Mouse (Mus musculus) midbrain, embryonic 11.5 days (tissue): Measurements from ENCODE around the gene Sqstm1. TPM values are rescaled to one million over a fixed set of nuclear protein-coding genes. Genes with fewer than 3 reads are reported as not detected.
"Not testable (repeated sequence)": the region's sequence is repeated elsewhere in the genome, so short reads cannot be mapped to it uniquely, and the experiment has no call there.

Experiments
- ATAC-seq: fragments of 200-750 bp; cut with Nextera tagmentation; 2 replicates; pipeline ENCODE4 v1.8.0; 2017; ENCODE audit warnings: moderate TSS enrichment, moderate library complexity; ENCODE audit not compliant: low FRiP score
- DNase-seq: peaks from one replicate; pipeline ENCODE4 v3.0.0; 2015; ENCODE audit warnings: low spot score; ENCODE audit errors: missing footprints
- H3K27ac ChIP-seq: fragments of 300-500 bp; sonication (generic); 2 replicates; pipeline ENCODE4 v1.5.1; 2014; ENCODE audit warnings: low read depth, low read length
- H3K27me3 ChIP-seq: fragments of 300-500 bp; sonication (generic); 2 replicates; pipeline ENCODE4 v1.6.1; 2014; ENCODE audit warnings: mild to moderate bottlenecking, low read length, moderate library complexity, mixed read lengths; ENCODE audit not compliant: control insufficient read depth, insufficient read depth
- H3K36me3 ChIP-seq: fragments of 300-500 bp; sonication (generic); 2 replicates; pipeline ENCODE4 v1.6.1; 2014; ENCODE audit warnings: mild to moderate bottlenecking, low read length, moderate library complexity, mixed read lengths; ENCODE audit not compliant: control insufficient read depth, insufficient read depth
- H3K4me1 ChIP-seq: fragments of 300-500 bp; sonication (generic); 2 replicates; pipeline ENCODE4 v1.6.1; 2014; ENCODE audit warnings: low read length; ENCODE audit not compliant: control insufficient read depth, insufficient read depth
- H3K4me2 ChIP-seq: fragments of 300-500 bp; sonication (generic); 2 replicates; pipeline ENCODE4 v1.6.1; 2014; ENCODE audit warnings: mild to moderate bottlenecking, moderate library complexity
- H3K4me3 ChIP-seq: fragments of 300-500 bp; sonication (generic); 2 replicates; pipeline ENCODE4 v1.5.1; 2014; ENCODE audit warnings: low read depth, low read length
- H3K9ac ChIP-seq: fragments of 300-500 bp; sonication (generic); 2 replicates; pipeline ENCODE4 v1.6.1; 2014; ENCODE audit warnings: low read length
- H3K9me3 ChIP-seq: fragments of 300-500 bp; sonication (generic); 2 replicates; pipeline ENCODE4 v1.6.1; 2016; ENCODE audit warnings: low read length; ENCODE audit not compliant: control insufficient read depth
- WGBS: fragments of 180-500 bp; shearing (Covaris S2); extraction: QIAGEN DNeasy Blood & Tissue Kit; methylation state at CpG from one replicate; pipeline ENCODE4 v1.1.7; 2014; 5-methylcytosine and 5-hydroxymethylcytosine counted together
- polyA plus RNA-seq: library from polyadenylated mRNA; unstranded; fragments of >200 nt; fragmentation: Nextera tagmentation; extraction: Ambion mirVana; gene quantifications from 2 replicates; pipeline ENCODE4 v1.2.1, GENCODE M21; 2014

The Sqstm1 gene
- polyA plus RNA-seq, 1 experiment from 2014 or later = 156 TPM

DNA sequence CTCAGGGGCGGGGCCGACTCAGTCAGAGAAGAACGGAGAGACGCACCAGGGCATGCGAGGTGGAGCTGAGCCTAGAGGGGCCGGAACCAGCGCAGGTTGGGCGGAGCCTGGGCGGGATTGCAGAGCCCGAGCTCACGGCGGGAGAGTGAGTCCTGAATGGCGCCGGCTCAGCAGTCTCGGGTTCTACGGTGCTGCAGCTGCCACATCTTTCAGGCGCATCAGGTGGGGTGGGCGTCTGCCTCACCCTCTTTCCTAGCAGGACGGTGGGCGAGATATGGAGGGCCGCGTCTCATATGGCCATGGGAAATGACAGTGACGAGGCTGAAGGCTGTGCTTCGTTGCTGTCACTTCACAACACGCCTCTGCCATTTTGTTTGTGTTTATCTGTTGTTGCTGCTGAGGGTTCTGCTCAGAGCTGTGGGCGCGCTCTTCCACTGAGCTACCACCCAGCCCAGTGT lies 35.9 kb downstream of the Sqstm1 start:
- peak overlapping the region; percentile 67 for H3K4me2 ChIP-seq
- H3K36me3 ChIP-seq = no peaks in the 10 kb centered on the region; the same call in 1 of the 2 replicates
- no peaks in the 10 kb centered on the region for H3K27me3 ChIP-seq
- ATAC-seq = peak; percentile 99
- peak overlapping the region; percentile 47 for H3K4me3 ChIP-seq
- peak; percentile 99 for DNase-seq
- WGBS = under 1% methylated on average over 27 of the region's 27 CpGs
- H3K9me3 ChIP-seq = no peaks in the 10 kb centered on the region
- H3K4me1 ChIP-seq = peaks cover 5% of the 10 kb centered on the region
- H3K9ac ChIP-seq = peak overlapping the region; percentile 73
- no peak overlapping the region for H3K27ac ChIP-seq

DNA sequence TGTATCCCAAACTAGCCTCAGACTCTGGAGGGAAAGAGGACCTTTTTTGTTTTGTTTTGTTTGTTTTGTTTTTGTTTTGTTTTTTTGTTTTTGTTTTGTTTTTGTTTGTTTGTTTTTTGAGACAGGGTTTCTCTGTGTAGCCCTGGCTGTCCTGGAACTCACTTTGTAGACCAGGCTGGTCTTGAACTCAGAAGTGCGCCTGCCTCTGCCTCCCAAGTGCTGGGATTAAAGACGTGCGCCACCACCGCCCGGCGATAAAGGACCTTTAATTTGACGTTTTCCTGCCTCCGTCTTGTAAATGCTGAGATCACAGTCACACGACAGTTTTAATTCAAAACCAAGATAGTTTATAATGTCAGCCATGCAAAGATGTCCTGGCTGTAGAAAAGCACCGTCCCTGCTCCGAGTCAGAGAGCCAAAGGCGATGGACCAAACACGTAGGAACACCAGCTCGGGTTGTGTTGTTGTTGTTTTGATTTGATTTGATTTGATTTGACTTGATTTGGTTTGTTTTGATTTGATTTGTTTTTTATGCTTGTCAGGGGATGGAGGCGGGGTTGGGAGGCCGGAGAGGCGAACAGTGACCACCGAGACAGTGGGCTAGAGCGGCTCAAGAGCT lies 36.4 kb downstream of the Sqstm1 start, which contains the start of gene Mrnip:
Gene Mrnip, plus strand, starts transcription at position 334 of the 619 bp plus-strand sequence.
- not testable (repeated sequence) for H3K36me3 ChIP-seq, H3K27me3 ChIP-seq, DNase-seq, H3K9me3 ChIP-seq, H3K4me1 ChIP-seq, ATAC-seq, H3K27ac ChIP-seq
- Histone ChIP-seq H3K4me3 (peak within 1 kb of the TSS; percentile 47), H3K4me2 (peak within 1 kb of the TSS; percentile 67), H3K9ac (peak within 1 kb of the TSS; percentile 73)
- WGBS = 1% methylated on average over 18 of the region's 19 CpGs

DNA sequence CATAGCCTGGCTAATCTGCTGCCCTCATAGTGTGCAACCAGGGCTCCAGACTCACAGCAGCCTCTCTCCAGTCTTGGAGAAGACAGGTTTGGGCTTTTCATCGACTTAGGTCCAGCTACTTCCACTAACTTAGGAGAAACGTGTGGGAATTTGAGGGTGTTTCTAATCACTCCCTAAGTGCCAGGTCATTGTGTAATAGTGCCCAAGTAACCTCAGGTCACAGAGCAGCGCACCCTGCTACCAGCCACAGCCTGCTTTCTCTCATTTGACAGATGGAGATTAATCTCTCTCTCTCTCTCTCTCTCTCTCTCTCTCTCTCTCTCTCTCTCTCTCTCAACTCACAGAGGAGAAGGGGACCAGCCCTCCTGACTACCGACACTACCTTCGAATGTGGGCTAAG lies 42.3 kb downstream of the Sqstm1 start:
- WGBS = 82% methylated on average over 5 of the region's 5 CpGs
- Histone ChIP-seq H3K27ac (no peak overlapping the region), H3K4me1 (no peaks in the 10 kb centered on the region), H3K4me3 (no peak overlapping the region), H3K36me3 (peaks cover 5% of the 10 kb centered on the region), H3K9ac (no peak overlapping the region), H3K27me3 (no peaks in the 10 kb centered on the region), H3K4me2 (no peak overlapping the region), H3K9me3 (no peaks in the 10 kb centered on the region)
- ATAC-seq (no peak), DNase-seq (no peak)

- Histone ChIP-seq H3K9me3 (no peaks in the 10 kb centered on the region), H3K36me3 (peaks cover 13% of the 10 kb centered on the region), H3K27ac (no peak overlapping the region), H3K4me2 (no peak overlapping the region), H3K4me3 (no peak overlapping the region), H3K4me1 (no peaks in the 10 kb centered on the region), H3K9ac (no peak overlapping the region), H3K27me3 (no peaks in the 10 kb centered on the region)
- ATAC-seq = no peak
- peak; percentile 41 for DNase-seq
- 98% methylated on average over 3 of the region's 3 CpGs for WGBS
Measured at GRCm38 (mm10) chr11:50162338-50163050, 48.1 kb downstream of the Sqstm1 start.

DNA sequence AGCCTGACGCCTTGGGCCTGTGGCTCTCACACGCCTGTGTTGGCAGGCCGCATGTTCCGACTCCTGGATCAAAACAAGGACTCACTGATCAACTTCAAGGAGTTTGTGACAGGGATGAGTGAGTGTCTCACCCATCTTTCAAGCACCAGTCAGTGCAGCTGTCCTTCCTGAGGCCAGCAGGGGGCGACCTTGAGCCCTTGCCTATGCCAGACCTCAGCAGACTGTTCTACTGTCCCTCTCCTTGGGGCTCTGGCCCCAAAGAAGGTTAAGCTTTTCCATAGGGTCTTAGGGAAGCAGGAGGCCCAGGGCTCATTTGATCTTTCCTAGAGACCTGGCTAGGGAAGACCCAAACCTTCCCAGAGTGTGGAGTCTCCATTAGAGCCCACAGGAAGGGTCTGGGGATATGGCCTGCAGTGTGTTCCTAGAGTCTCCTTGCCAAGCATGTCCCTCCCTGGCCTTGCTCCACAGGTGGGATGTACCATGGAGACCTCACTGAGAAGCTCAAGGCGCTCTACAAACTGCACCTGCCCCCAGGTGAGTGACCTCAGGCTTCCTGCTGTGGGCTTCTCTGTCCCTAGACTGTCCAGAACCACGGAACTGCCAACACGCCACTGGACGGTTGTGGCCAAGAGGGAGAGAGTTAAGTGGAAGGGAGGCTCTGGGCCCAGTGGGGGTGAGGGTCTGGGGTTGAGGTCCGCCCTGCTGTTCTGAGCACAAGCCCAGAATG lies 48.9 kb downstream of the Sqstm1 start:
- Histone ChIP-seq H3K27me3 (no peaks in the 10 kb centered on the region), H3K4me2 (no peak overlapping the region), H3K9ac (no peak overlapping the region), H3K4me3 (no peak overlapping the region), H3K27ac (no peak overlapping the region), H3K4me1 (no peaks in the 10 kb centered on the region), H3K9me3 (no peaks in the 10 kb centered on the region), H3K36me3 (peaks cover 14% of the 10 kb centered on the region)
- peak; percentile 65; the same call in 1 of the 2 replicates for ATAC-seq
- WGBS = 64% methylated on average over 10 of the region's 10 CpGs
- peak; percentile 88 for DNase-seq

GRCm38 (mm10) chr11:50159347-50159746 lies 51.3 kb downstream of the Sqstm1 start:
- no peaks in the 10 kb centered on the region for H3K9me3 ChIP-seq
- ATAC-seq (no peak), DNase-seq (no peak)
- H3K27ac ChIP-seq = no peak overlapping the region
- H3K27me3 ChIP-seq = no peaks in the 10 kb centered on the region
- no peaks in the 10 kb centered on the region for H3K4me1 ChIP-seq
- no peak overlapping the region for H3K9ac ChIP-seq
- 85% methylated on average over 4 of the region's 4 CpGs for WGBS
- no peak overlapping the region for H3K4me2 ChIP-seq
- H3K4me3 ChIP-seq = no peak overlapping the region
- H3K36me3 ChIP-seq = peaks cover 21% of the 10 kb centered on the region

GRCm38 (mm10) chr11:50158346-50158745 lies 52.3 kb downstream of the Sqstm1 start:
- Histone ChIP-seq H3K9me3 (no peaks in the 10 kb centered on the region), H3K27ac (no peak overlapping the region), H3K4me3 (no peak overlapping the region), H3K4me2 (no peak overlapping the region), H3K27me3 (no peaks in the 10 kb centered on the region), H3K4me1 (no peaks in the 10 kb centered on the region), H3K36me3 (peaks cover 15% of the 10 kb centered on the region), H3K9ac (no peak overlapping the region)
- WGBS = 94% methylated on average over 7 of the region's 7 CpGs
- ATAC-seq (no peak), DNase-seq (peak; percentile 12)

DNA sequence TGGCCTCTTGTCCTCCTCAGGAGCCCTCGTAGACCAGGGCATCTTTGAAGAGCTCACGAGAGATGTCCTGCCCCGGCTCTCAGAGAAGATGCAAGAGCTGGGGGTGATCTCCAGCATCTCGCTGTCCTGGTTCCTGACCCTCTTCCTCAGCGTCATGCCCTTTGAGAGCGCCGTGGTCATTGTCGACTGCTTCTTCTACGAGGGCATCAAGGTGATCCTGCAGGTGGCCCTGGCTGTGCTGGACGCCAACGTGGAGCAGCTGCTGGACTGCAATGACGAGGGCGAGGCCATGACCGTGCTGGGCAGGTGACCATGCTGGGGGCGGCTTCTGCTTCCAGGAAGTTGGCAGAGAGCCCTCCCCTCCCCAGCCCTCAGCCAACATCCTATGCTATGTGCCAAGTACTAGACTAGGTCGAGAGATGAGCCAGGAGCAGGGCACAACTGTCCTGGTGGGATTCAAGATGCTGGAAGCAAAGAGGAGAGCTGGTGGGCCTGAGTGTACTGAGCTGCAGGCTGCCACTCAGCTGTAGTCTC lies 53.8 kb downstream of the Sqstm1 start:
- ATAC-seq = no peak
- no peaks in the 10 kb centered on the region for H3K9me3 ChIP-seq
- no peak for DNase-seq
- no peak overlapping the region for H3K9ac ChIP-seq
- H3K27ac ChIP-seq = no peak overlapping the region
- no peaks in the 10 kb centered on the region for H3K27me3 ChIP-seq
- H3K4me2 ChIP-seq = no peak overlapping the region
- H3K4me1 ChIP-seq = no peaks in the 10 kb centered on the region
- H3K36me3 ChIP-seq = peaks cover 21% of the 10 kb centered on the region
- 96% methylated on average over 16 of the region's 16 CpGs for WGBS
- no peak overlapping the region for H3K4me3 ChIP-seq
